Comparison of ENCODE assay signal across 39 mouse cellular contexts in genomic region chr15:91806463-91806862, GRCm38 (mm10). TPM values are rescaled to one million over a fixed set of nuclear protein-coding genes. Genes with fewer than 3 reads are reported as not detected.
A peak's percentile ranks its signal among the peaks of the same experiment; 100 is the strongest.
DNase-seq lines count a peak whose midpoint lies in the region; ATAC-seq lines count a peak whose summit lies in the region.
"Had no signal": no experiment of that assay in that cellular context is flagged by ENCODE, and none has a peak within 500 bp of the region (broad histone marks: within the 10 kb centered on the region; RNA-seq: fewer than 3 reads in every experiment).

No protein-coding gene starts in this region.

- H3K36me3 ChIP-seq in forebrain, embryonic 16.5 days (ENCODE audit: control insufficient read depth, insufficient read depth), result no peaks in the 10 kb centered on the region
- no peaks in the 10 kb centered on the region for H3K36me3 ChIP-seq in forebrain, embryonic 14.5 days (ENCODE audit: control insufficient read depth, insufficient read depth, low read length)
- no peaks in the 10 kb centered on the region for H3K36me3 ChIP-seq in midbrain, embryonic 11.5 days (ENCODE audit: control insufficient read depth, insufficient read depth, low read length)
- H3K36me3 ChIP-seq: forebrain, embryonic 15.5 days; hindbrain, embryonic 13.5 days; midbrain, embryonic 13.5 days; neural tube, embryonic 13.5 days had no signal

- intact Hi-C loops in left cerebral cortex, postnatal 4 days (cut with DNase I), result no loop called here
- intact Hi-C loops in left cerebral cortex, postnatal 25 days (cut with DNase I), result no loop called here

- no peak overlapping the region for H3K4me3 ChIP-seq in forebrain, embryonic 16.5 days (replicated peaks; ENCODE audit: low read length)
- H3K4me3 ChIP-seq in forebrain, embryonic 14.5 days (ENCODE audit: low read depth, low read length), result no peak overlapping the region
- H3K4me3 ChIP-seq in midbrain, embryonic 11.5 days (ENCODE audit: low read depth, low read length), result no peak overlapping the region
- H3K4me3 ChIP-seq: forebrain, embryonic 15.5 days; heart, adult 2 months; heart, embryonic 12.5 days; hindbrain, embryonic 13.5 days; limb, embryonic 13.5 days; megakaryocyte, embryonic 14.5 days; midbrain, embryonic 13.5 days; neural tube, embryonic 13.5 days had no signal

- H3K4me1 ChIP-seq in forebrain, embryonic 16.5 days (replicated peaks; ENCODE audit: control insufficient read depth, insufficient read depth, low read length), result no peaks in the 10 kb centered on the region
- no peaks in the 10 kb centered on the region for H3K4me1 ChIP-seq in forebrain, embryonic 14.5 days (ENCODE audit: control insufficient read depth, insufficient read depth, low read length)
- H3K4me1 ChIP-seq in midbrain, embryonic 11.5 days (ENCODE audit: control insufficient read depth, insufficient read depth, low read length), result no peaks in the 10 kb centered on the region
- H3K4me1 ChIP-seq: forebrain, embryonic 15.5 days; heart, embryonic 12.5 days; hindbrain, embryonic 13.5 days; limb, embryonic 13.5 days; megakaryocyte, embryonic 14.5 days; midbrain, embryonic 13.5 days; neural tube, embryonic 13.5 days had no signal

- no peaks in the 10 kb centered on the region for H3K9me3 ChIP-seq in forebrain, embryonic 16.5 days (ENCODE audit: control insufficient read depth, low read length)
- no peaks in the 10 kb centered on the region for H3K9me3 ChIP-seq in forebrain, embryonic 14.5 days (replicated peaks; ENCODE audit: control insufficient read depth, low read length)
- no peaks in the 10 kb centered on the region for H3K9me3 ChIP-seq in midbrain, embryonic 11.5 days (ENCODE audit: control insufficient read depth, low read length)
- H3K9me3 ChIP-seq: forebrain, embryonic 15.5 days; heart, embryonic 12.5 days; hindbrain, embryonic 13.5 days; limb, embryonic 13.5 days; megakaryocyte, embryonic 14.5 days; midbrain, embryonic 13.5 days; neural tube, embryonic 13.5 days had no signal

- H3K4me2 ChIP-seq in forebrain, embryonic 16.5 days (ENCODE audit: low read length), result no peak overlapping the region
- H3K4me2 ChIP-seq in forebrain, embryonic 14.5 days (ENCODE audit: low read length), result no peak overlapping the region
- H3K4me2 ChIP-seq in midbrain, embryonic 11.5 days, result no peak overlapping the region
- H3K4me2 ChIP-seq: forebrain, embryonic 15.5 days; heart, embryonic 12.5 days; hindbrain, embryonic 13.5 days; limb, embryonic 13.5 days; liver, embryonic 11.5 days; midbrain, embryonic 13.5 days; neural tube, embryonic 13.5 days had no signal

- 0 out of 2 replicates have a peak, but pooled peaks have one; percentile 45 for ATAC-seq in forebrain, embryonic 16.5 days
- ATAC-seq in forebrain, embryonic 14.5 days, result no peak
- ATAC-seq in midbrain, embryonic 11.5 days (ENCODE audit: low FRiP score), result no peak
- ATAC-seq: activated CD4-positive, CD25-positive, alpha-beta regulatory T cell, adult 4 months; forebrain, embryonic 15.5 days; intestine, embryonic 16.5 days; midbrain, embryonic 13.5 days had no signal

- no peaks in the 10 kb centered on the region for H3K27me3 ChIP-seq in forebrain, embryonic 16.5 days (replicated peaks; ENCODE audit: control insufficient read depth, insufficient read depth, low read length)
- H3K27me3 ChIP-seq in forebrain, embryonic 14.5 days (replicated peaks; ENCODE audit: control insufficient read depth, insufficient read depth, low read length), result no peaks in the 10 kb centered on the region
- no peaks in the 10 kb centered on the region for H3K27me3 ChIP-seq in midbrain, embryonic 11.5 days (ENCODE audit: control insufficient read depth, insufficient read depth, low read length)
- H3K27me3 ChIP-seq: CH12.LX; forebrain, embryonic 15.5 days; heart, embryonic 12.5 days; hindbrain, embryonic 13.5 days; limb, embryonic 13.5 days; megakaryocyte, embryonic 14.5 days; midbrain, embryonic 13.5 days; neural tube, embryonic 13.5 days had no signal

- no peak overlapping the region for H3K9ac ChIP-seq in forebrain, embryonic 16.5 days (replicated peaks; ENCODE audit: low read depth, low read length)
- H3K9ac ChIP-seq in forebrain, embryonic 14.5 days (ENCODE audit: low read length), result no peak overlapping the region
- H3K9ac ChIP-seq in midbrain, embryonic 11.5 days (ENCODE audit: low read length), result no peak overlapping the region
- H3K9ac ChIP-seq: forebrain, embryonic 15.5 days; heart, embryonic 12.5 days; hindbrain, embryonic 13.5 days; limb, embryonic 13.5 days; midbrain, embryonic 13.5 days; neural tube, embryonic 13.5 days had no signal

- no peak for DNase-seq in forebrain, embryonic 14.5 days (ENCODE audit: low spot score)
- DNase-seq in left cerebral cortex, adult 9 months (ENCODE audit: low spot score in 2 of 2), result peak; percentile 8 to 13
- no peak for DNase-seq in left cerebral cortex, postnatal 4 days
- peak; percentile 13 to 53 for DNase-seq in left cerebral cortex, postnatal 25 days (ENCODE audit: low spot score in 2 of 2)
- peak; percentile 39 for DNase-seq in telencephalon, adult 2 months (ENCODE audit: low read depth, low spot score)
- no peak for DNase-seq in midbrain, embryonic 11.5 days (ENCODE audit: low spot score, missing footprints)
- DNase-seq: adrenal gland, adult 2 months; cerebellum, adult 8-10 months; cerebellum, postnatal 36 days; heart, adult 2 months; heart, postnatal 4 days; kidney, adult 8-10 months; kidney, postnatal 4 days; lung, postnatal 36 days had no signal

- H3K27ac ChIP-seq in forebrain, embryonic 16.5 days (ENCODE audit: low read length), result no peak overlapping the region
- H3K27ac ChIP-seq in forebrain, embryonic 14.5 days (ENCODE audit: low read depth, low read length), result no peak overlapping the region
- no peak overlapping the region for H3K27ac ChIP-seq in midbrain, embryonic 11.5 days (ENCODE audit: low read depth, low read length)
- H3K27ac ChIP-seq: forebrain, embryonic 15.5 days; heart, adult 2 months; hindbrain, embryonic 13.5 days; kidney, postnatal 0 days; limb, embryonic 13.5 days; midbrain, embryonic 13.5 days; neural tube, embryonic 13.5 days had no signal

- WGBS in forebrain, embryonic 16.5 days, result 73% methylated on average over 4 of the region's 4 CpGs
- WGBS in forebrain, embryonic 14.5 days, result 73% methylated on average over 4 of the region's 4 CpGs
- 85% methylated on average over 4 of the region's 4 CpGs for WGBS in midbrain, embryonic 11.5 days

RNA-seq across cellular contexts. Expression of gene Smgc, which starts 31.6 kb away (rescaled TPM):
- polyA plus RNA-seq in forebrain, embryonic 16.5 days (2015; fragmentation: Nextera tagmentation; extraction: Ambion mirVana), result not detected in 2 replicates
- not detected in 2 replicates for polyA plus RNA-seq in forebrain, embryonic 14.5 days (2014; fragmentation: Nextera tagmentation; extraction: Ambion mirVana)
- not detected for total RNA-seq in left cerebral cortex, postnatal 4 days (2021)
- not detected for total RNA-seq in left cerebral cortex, postnatal 25 days (2021)
- not detected in 2 replicates for polyA plus RNA-seq in midbrain, embryonic 11.5 days (2014; fragmentation: Nextera tagmentation; extraction: Ambion mirVana)
- total RNA-seq: adrenal gland, adult 2 months; adrenal gland, postnatal 4 days; CH12.LX; gastrocnemius, adult 8-10 months; gastrocnemius, postnatal 4 days; heart, adult 2 months; heart, postnatal 4 days; layer of hippocampus, adult 8-10 months; layer of hippocampus, postnatal 36 days had no signal
- polyA plus RNA-seq: activated CD4-positive, CD25-positive, alpha-beta regulatory T cell, adult 4 months; adrenal gland, adult 2 months; C2C12; embryonic facial prominence, embryonic 11.5 days; forebrain, embryonic 15.5 days; heart, adult 2 months; heart, embryonic 12.5 days; heart, postnatal 0 days; hindbrain, embryonic 13.5 days; intestine, embryonic 16.5 days; kidney, postnatal 0 days; limb, embryonic 13.5 days; liver, embryonic 11.5 days; liver, embryonic 16.5 days; lung, embryonic 16.5 days; midbrain, embryonic 13.5 days; neural tube, embryonic 13.5 days; testis, adult 2 months; urinary bladder, adult 2 months had no signal

Comparison
In these comparisons a context has a peak if more than half of its experiments do, and no peak if none do; other contexts are left out.
1. DNase-seq: peak in left cerebral cortex, adult 9 months (2 of 2), left cerebral cortex, postnatal 25 days (2 of 2) and telencephalon, adult 2 months (single experiment); none in forebrain, embryonic 14.5 days (single experiment), left cerebral cortex, postnatal 4 days (single experiment) and midbrain, embryonic 11.5 days (single experiment).